Mouse (Mus musculus) C2C12 (cell line): ENCODE results near the gene Nxpe4.

Experiments
- CEBPB ChIP-seq: IDR thresholded peaks from one replicate; pipeline ENCODE4 v1.6.1; 2011; ENCODE audit warnings: low read depth, mild to moderate bottlenecking, control low read depth, moderate library complexity
- CTCF ChIP-seq: IDR thresholded peaks from one replicate; pipeline ENCODE4 v1.5.1; 2011; ENCODE audit not compliant: control insufficient read depth, insufficient read depth, insufficient read length
- MAX ChIP-seq: IDR thresholded peaks from one replicate; pipeline ENCODE4 v1.6.1; 2011; ENCODE audit warnings: mild to moderate bottlenecking, control low read depth
- MYOD1 ChIP-seq: IDR thresholded peaks from one replicate; pipeline ENCODE4 v1.6.1; 2011; ENCODE audit warnings: low read depth; ENCODE audit not compliant: control insufficient read depth, insufficient read length
- MYOG ChIP-seq: IDR thresholded peaks from one replicate; pipeline ENCODE4 v1.6.1; 2011; ENCODE audit not compliant: control insufficient read depth, insufficient read length; ENCODE audit errors: extremely low read depth
- USF1 ChIP-seq: IDR thresholded peaks from one replicate; pipeline ENCODE4 v1.6.1; 2011; ENCODE audit warnings: low read depth, mild to moderate bottlenecking, control low read depth, moderate library complexity

- TF ChIP-seq CTCF (no peak), MYOG (no peak), MAX (no peak), MYOD1 (no peak), USF1 (no peak), CEBPB (no peak)
Measured at GRCm38 (mm10) chr9:48257741-48258423, 96.1 kb downstream of the Nxpe4 start.
